Mouse (Mus musculus) adrenal gland, postnatal 10 days (tissue): ENCODE measurements around the gene Bicra. TPM values are rescaled to one million over a fixed set of nuclear protein-coding genes. Genes with fewer than 3 reads are reported as not detected.
A peak's percentile ranks its signal among the peaks of the same experiment; 100 is the strongest.

Experiments
- DNase-seq: peaks from one replicate; pipeline ENCODE4 v3.0.0; 2021; ENCODE audit warnings: mixed read lengths
- long read RNA-seq, 2 experiments: library from polyadenylated mRNA; stranded (forward); transcript quantifications; one replicate each; pipeline ENCODE4 v2.0.0; 2021
- total RNA-seq, 2 experiments: library from RNA; stranded (reverse); gene quantifications; 2 replicates each; pipeline ENCODE4 v1.2.3; 2021

The Bicra gene
- total RNA-seq, result 10 to 100 TPM in 1 of 2 experiments, 1 to 10 TPM in 1; 8.5 to 11.0 TPM
- long read RNA-seq, experiment 1, partial matches to known transcripts, result 0 of 2 reads
- long read RNA-seq, experiment 1, other reads (novel, unspliced or antisense), result 2 of 2 reads
- long read RNA-seq, experiment 2, partial matches to known transcripts, result 0 of 3 reads
- long read RNA-seq, experiment 2, other reads (novel, unspliced or antisense), result 3 of 3 reads

- peak; percentile 94 for DNase-seq
Observed at GRCm38 (mm10) chr7:16047338-16048146, at the start of gene Bicra. TSS of gene Bicra (minus strand) at chr7:16047921.

- DNase-seq, result no peak
Observed at GRCm38 (mm10) chr7:16094592-16094991, 46.9 kb upstream of the Bicra start.

- no peak for DNase-seq
Observed at GRCm38 (mm10) chr7:16087587-16087986, 39.9 kb upstream of the Bicra start.

- DNase-seq, result no peak
Observed at GRCm38 (mm10) chr7:16083361-16083760, 35.6 kb upstream of the Bicra start.

GRCm38 (mm10) chr7:16080581-16080980, 32.9 kb upstream of the Bicra start:
- no peak for DNase-seq

- no peak for DNase-seq
Observed at GRCm38 (mm10) chr7:16079947-16080346, 32.2 kb upstream of the Bicra start.

GRCm38 (mm10) chr7:16071906-16072305, 24.2 kb upstream of the Bicra start:
- no peak for DNase-seq

- DNase-seq, result no peak
Observed at GRCm38 (mm10) chr7:16070846-16071245, 23.1 kb upstream of the Bicra start.

GRCm38 (mm10) chr7:16063490-16063889, 15.8 kb upstream of the Bicra start:
- DNase-seq, result no peak

GRCm38 (mm10) chr7:16062099-16062420, 14.3 kb upstream of the Bicra start:
- DNase-seq, result no peak

- no peak for DNase-seq
Observed at GRCm38 (mm10) chr7:16061219-16062098, 13.7 kb upstream of the Bicra start, which contains the start of gene Zfp541. TSS of gene Zfp541 (plus strand) at chr7:16061814.

- DNase-seq, result no peak
Observed at GRCm38 (mm10) chr7:16057136-16057534, 9.4 kb upstream of the Bicra start.

GRCm38 (mm10) chr7:16056459-16057135, 8.9 kb upstream of the Bicra start:
- peak; percentile 63 for DNase-seq

GRCm38 (mm10) chr7:16055665-16056064, 7.9 kb upstream of the Bicra start:
- DNase-seq, result no peak

- DNase-seq, result no peak
Observed at GRCm38 (mm10) chr7:16054966-16055365, 7.2 kb upstream of the Bicra start.

GRCm38 (mm10) chr7:16053105-16053504, 5.4 kb upstream of the Bicra start:
- no peak for DNase-seq

GRCm38 (mm10) chr7:16052684-16053083, 5.0 kb upstream of the Bicra start:
- DNase-seq, result peak; percentile 97

- DNase-seq, result peak; percentile 83
Observed at GRCm38 (mm10) chr7:16051883-16052595, 4.3 kb upstream of the Bicra start.

- no peak for DNase-seq
Observed at GRCm38 (mm10) chr7:16050600-16050999, 2.9 kb upstream of the Bicra start.

GRCm38 (mm10) chr7:16049576-16049915, 1.8 kb upstream of the Bicra start:
- DNase-seq, result no peak

GRCm38 (mm10) chr7:16048675-16049575, 1.2 kb upstream of the Bicra start:
- DNase-seq, result peak; percentile 47
